Mouse (Mus musculus) lung, adult 2 months (tissue): Measurements from ENCODE around the gene Scn9a.

ENCODE experiments used
- CTCF ChIP-seq: fragments of 200-500 bp; IDR thresholded peaks from 2 replicates; pipeline ENCODE4 v1.5.1; 2011; ENCODE audit warnings: mild to moderate bottlenecking, low read length, control low read depth; ENCODE audit not compliant: insufficient read depth
- POLR2A ChIP-seq: fragments of 200-500 bp; IDR thresholded peaks from 2 replicates; pipeline ENCODE4 v1.6.1; 2011; ENCODE audit warnings: low read depth, mild to moderate bottlenecking, control low read depth, low read length, borderline replicate concordance; ENCODE audit errors: extremely low read depth

GRCm38 (mm10) chr2:66502158-66502557, 132.6 kb downstream of the Scn9a start:
- TF ChIP-seq POLR2A (no peak), CTCF (no peak)
